Mouse (Mus musculus) spleen, adult 2 months (tissue): ENCODE data around the gene Prickle4.

ENCODE experiments used
- CTCF ChIP-seq: fragments of 200-500 bp; IDR thresholded peaks from 2 replicates; pipeline ENCODE4 v1.5.1; 2011; ENCODE audit warnings: mild to moderate bottlenecking, inconsistent platforms; ENCODE audit not compliant: insufficient read depth, insufficient read length, insufficient replicate concordance; ENCODE audit errors: extremely low read depth
- POLR2A ChIP-seq: fragments of 200-500 bp; IDR thresholded peaks from 2 replicates; pipeline ENCODE4 v1.6.1; 2011; ENCODE audit warnings: low read depth, low read length, inconsistent platforms

GRCm38 (mm10) chr17:47648966-47649365, 45.6 kb downstream of the Prickle4 start:
- no peak for TF ChIP-seq CTCF
- TF ChIP-seq POLR2A: no peak
